Mouse (Mus musculus) megakaryocyte, embryonic 14.5 days (primary cell): ENCODE measurements at regions not wholly inside any gene's neighbourhood (a gene's known extent, or its start where the extent isn't known, plus 50 kb on each side); places are given as distances from the start of the nearest gene placed in this dataset.
"Not testable (repeated sequence)": the region's sequence is repeated elsewhere in the genome, so short reads cannot be mapped to it uniquely, and the experiment has no call there.

Experiments used
- H3K27me3 ChIP-seq: replicated peaks from 2 replicates; pipeline ENCODE3; 2012; ENCODE audit warnings: inconsistent platforms
- H3K36me3 ChIP-seq: replicated peaks from 2 replicates; pipeline ENCODE3; 2012; ENCODE audit warnings: low read length, inconsistent platforms, mixed read lengths
- H3K4me1 ChIP-seq: 2 replicates; pipeline ENCODE4 v1.6.1; 2012; ENCODE audit warnings: inconsistent platforms
- H3K4me3 ChIP-seq: replicated peaks from 2 replicates; pipeline ENCODE3; 2012; ENCODE audit warnings: moderate library complexity, mild to moderate bottlenecking, inconsistent platforms
- H3K9me3 ChIP-seq: 2 replicates; pipeline ENCODE4 v1.6.1; 2012; ENCODE audit warnings: inconsistent platforms
- FLI1 ChIP-seq: IDR thresholded peaks from 2 replicates; pipeline ENCODE4 v1.6.1; 2012; ENCODE audit warnings: low read length, inconsistent platforms, mixed read lengths
- GATA1 ChIP-seq: IDR thresholded peaks from 3 replicates; pipeline ENCODE4 v1.6.1; 2012; ENCODE audit warnings: mixed read lengths, low read length, inconsistent platforms, borderline replicate concordance

DNA sequence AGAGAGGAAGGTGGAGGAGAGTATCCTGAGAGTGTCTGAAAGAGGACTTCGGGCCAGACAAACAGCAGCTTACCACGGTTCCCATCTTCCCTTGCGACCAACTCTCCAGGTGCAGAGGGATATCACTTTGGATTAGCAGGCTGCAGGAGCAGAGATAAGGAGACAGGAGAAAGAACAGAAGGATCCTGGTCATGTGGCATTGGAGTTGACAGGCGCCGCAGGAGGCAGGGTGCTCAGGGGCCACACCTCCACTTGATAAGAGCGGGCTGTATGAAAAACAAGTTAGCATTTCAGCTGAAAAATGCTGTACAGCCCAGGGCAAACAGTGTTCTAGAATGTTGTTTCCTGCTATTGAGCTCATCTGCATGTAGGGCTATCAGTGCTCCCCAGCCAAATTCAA lies 272.1 kb upstream of the Cdh4 start:
- Histone ChIP-seq H3K27me3 (no peaks in the 10 kb centered on the region), H3K9me3 (peaks cover 39% of the 10 kb centered on the region), H3K36me3 (no peaks in the 10 kb centered on the region), H3K4me3 (no peak overlapping the region), H3K4me1 (no peaks in the 10 kb centered on the region)
- TF ChIP-seq FLI1: no peak
- TF ChIP-seq GATA1: no peak

DNA sequence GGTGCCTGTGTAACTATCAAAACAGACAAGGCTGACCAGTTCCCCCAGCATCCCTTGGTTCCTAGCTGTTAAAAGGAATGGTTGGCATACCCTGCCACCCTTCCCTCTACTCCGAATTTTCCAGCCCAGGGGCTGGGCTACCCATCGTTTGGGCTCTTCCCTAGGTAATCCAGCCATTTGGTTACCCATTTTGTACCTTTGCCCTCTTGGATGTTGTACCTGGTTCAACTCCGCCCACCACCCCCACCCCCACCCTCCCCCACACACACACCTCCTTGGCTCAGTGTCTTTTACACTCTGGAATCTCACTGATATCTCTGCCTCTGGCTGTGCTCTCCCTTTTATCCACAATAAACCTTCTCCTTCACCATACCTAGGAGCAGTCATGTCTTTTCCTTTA lies 271.6 kb upstream of the Cdh4 start:
- Histone ChIP-seq H3K9me3 (peaks cover 34% of the 10 kb centered on the region), H3K4me3 (no peak overlapping the region)

DNA sequence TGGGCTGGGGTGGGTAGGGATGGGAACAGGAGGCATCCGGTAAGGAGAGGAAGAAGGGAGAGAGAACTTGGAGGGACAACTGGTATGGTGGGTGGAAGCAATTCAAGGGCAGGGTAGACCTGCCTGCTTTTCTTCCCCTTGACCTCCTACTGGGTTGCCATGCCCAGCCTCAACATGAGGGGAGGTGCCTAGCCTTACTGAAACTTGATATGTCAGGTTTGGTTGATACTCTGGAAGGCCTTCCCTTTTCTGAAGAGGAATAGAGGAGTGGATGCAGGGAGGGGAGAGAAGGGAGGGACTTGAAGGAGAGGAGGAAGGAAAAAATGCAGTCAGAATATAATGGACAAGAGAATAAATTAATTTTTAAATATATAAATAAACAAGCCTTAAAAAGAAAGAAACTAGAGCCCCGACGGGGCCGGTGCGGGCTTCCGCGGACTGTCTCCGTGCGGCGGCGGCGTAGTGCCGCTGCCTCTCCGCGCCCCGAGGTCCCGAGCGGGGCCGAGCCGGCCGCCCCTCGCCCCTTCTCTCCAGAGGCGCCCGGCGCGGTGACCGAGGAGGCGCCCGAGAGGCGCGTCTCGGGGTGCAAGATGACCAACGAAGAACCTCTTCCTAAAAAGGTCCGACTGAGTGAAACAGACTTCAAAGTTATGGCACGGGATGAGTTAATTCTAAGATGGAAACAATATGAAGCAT lies 265.2 kb upstream of the Cdh4 start:
- not testable (repeated sequence) for H3K27me3 ChIP-seq, H3K4me1 ChIP-seq, H3K36me3 ChIP-seq, H3K4me3 ChIP-seq
- H3K9me3 ChIP-seq: peaks cover 31% of the 10 kb centered on the region

More for the DNA sequence above, 271.6 kb upstream of the Cdh4 start:
- TF ChIP-seq GATA1: no peak
- no peak for TF ChIP-seq FLI1
- Histone ChIP-seq H3K4me1 (no peaks in the 10 kb centered on the region), H3K27me3 (no peaks in the 10 kb centered on the region), H3K36me3 (no peaks in the 10 kb centered on the region)

DNA sequence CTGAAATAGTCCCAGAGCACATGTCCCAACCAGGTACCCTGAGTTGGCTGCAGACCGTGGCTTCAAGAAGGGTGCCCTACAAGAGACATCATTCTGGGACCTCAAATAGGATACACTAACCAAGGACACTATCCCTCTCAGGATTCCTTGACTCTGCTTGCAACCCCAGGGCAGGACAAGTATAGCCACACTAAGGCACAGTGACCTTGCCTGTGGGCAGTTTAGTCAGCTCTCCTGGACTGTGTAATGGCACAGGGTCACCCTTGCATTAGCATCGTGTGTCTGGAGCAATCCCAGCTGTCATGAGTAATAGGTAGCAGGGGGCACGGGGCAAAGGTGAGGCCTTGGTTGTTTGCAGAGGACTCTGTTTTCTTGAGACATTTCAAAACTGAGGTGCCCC lies 260.9 kb upstream of the Cdh4 start:
- no peak for TF ChIP-seq FLI1
- Histone ChIP-seq H3K4me3 (no peak overlapping the region), H3K4me1 (no peaks in the 10 kb centered on the region)

DNA sequence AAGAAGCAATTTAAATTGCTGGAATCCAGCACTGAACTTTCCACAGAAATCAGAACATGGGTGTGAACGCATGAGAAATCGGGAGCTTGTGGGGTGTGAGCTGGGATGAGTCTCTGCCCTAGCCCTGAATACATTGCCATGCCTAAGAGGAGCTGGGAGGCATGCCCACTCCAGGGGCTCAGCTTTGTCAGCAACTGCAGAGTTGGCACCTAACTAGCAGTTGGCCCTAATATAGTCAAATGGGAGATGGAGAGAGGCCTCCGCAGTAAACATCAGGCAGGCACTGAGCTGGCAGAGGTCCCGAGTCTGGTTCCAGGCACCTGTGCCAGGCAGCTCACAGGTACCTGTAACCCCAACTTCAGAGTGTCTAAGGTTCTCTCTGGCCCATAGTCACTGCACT lies 260.1 kb upstream of the Cdh4 start:
- Histone ChIP-seq H3K36me3 (no peaks in the 10 kb centered on the region), H3K9me3 (peaks cover 40% of the 10 kb centered on the region), H3K27me3 (no peaks in the 10 kb centered on the region), H3K4me3 (no peak overlapping the region), H3K4me1 (no peaks in the 10 kb centered on the region)
- TF ChIP-seq FLI1 (no peak), GATA1 (no peak)

More for the DNA sequence above, 260.9 kb upstream of the Cdh4 start:
- Histone ChIP-seq H3K36me3 (no peaks in the 10 kb centered on the region), H3K9me3 (peaks cover 45% of the 10 kb centered on the region), H3K27me3 (peaks cover 3% of the 10 kb centered on the region)

DNA sequence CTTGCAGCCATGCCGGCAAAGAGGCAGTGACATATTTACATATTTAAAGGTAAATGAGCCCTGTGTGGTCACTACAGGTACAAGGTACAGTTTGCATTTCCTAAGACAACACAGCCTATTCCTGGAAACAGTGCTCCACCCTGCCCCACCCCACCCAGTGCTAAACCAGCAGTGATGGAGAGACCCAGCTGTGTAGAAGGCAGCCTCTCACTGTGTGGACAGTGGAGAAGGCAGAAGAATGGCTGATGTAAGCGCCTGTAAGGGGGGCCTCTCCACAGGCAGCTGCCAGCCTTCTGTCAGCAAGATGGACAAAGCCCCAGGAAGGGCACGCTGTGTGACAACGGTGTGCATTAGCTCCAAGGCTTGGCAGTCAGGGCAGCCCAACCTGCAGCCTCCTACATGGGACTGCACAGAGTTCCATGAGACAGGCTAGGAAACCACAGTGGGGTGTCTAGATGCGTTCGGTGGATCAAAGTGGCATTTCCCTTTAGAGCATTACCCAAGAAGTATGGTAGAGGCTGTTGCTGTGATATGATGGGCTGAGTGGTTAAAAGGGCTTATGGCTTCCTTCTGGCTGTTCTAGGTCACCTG lies 249.2 kb upstream of the Cdh4 start:
- Histone ChIP-seq H3K4me3 (no peak overlapping the region), H3K36me3 (no peaks in the 10 kb centered on the region), H3K9me3 (peaks cover 6% of the 10 kb centered on the region; the same call in 1 of the 2 replicates), H3K27me3 (no peaks in the 10 kb centered on the region), H3K4me1 (no peaks in the 10 kb centered on the region)
- TF ChIP-seq GATA1 (no peak), FLI1 (no peak)

DNA sequence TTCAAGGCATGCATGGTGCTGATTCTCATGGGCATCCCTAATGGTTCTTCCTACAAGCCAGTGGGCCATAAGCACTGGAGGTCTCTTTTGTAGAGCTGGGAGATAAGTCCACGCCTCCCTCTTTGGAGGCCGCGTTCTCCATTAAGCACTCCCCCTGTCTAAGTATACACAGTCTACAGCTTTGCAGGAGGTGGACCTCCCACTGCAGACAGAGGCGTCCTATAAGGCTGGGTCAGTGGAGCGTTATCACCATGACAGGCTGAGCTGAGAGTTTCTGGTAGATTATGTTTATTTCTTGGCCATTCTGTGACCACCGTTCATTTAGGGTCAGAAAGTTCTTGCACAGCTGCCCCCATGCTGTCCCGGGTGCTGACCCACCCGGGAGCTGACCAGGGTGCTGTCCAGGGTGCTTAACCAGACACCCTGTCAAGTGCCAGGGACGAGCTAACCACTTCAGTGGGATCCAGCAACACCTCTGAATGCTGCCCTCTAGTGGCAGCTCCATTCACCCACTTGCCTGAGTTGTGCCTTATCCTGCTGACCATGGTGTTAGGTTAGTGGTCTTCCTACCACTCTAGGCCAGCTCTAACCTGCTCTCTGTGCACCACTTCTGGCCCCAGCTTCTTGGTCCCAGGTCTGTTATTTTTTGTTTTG lies 248.6 kb upstream of the Cdh4 start:
- peaks cover 6% of the 10 kb centered on the region; the same call in 1 of the 2 replicates for H3K9me3 ChIP-seq
- H3K27me3 ChIP-seq: no peaks in the 10 kb centered on the region
- TF ChIP-seq FLI1: no peak
- H3K36me3 ChIP-seq: no peaks in the 10 kb centered on the region
- no peak overlapping the region for H3K4me3 ChIP-seq
- H3K4me1 ChIP-seq: no peaks in the 10 kb centered on the region

DNA sequence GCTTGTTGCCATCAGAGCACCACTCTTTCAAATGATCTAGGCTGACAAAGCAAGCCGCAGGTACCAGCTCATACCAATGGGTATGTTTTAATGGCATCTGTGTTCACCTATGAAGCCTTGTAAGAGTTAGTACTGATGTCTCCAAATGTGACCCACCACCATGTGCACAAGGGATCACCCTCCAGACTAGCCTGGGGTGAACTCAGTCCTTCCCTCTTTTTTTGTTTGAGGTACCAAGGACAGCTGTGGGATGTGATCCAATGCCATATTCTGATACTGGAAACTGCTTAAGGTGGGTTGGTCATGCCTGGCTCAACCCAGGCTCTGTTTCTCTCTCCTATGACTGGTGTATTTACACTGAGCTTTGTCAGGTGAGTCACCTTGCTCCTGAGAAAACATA lies 244.8 kb upstream of the Cdh4 start:
- Histone ChIP-seq H3K9me3 (peaks cover 25% of the 10 kb centered on the region; the same call in 1 of the 2 replicates), H3K36me3 (no peaks in the 10 kb centered on the region), H3K4me1 (no peaks in the 10 kb centered on the region), H3K4me3 (no peak overlapping the region), H3K27me3 (no peaks in the 10 kb centered on the region)
- TF ChIP-seq GATA1 (no peak), FLI1 (no peak)

DNA sequence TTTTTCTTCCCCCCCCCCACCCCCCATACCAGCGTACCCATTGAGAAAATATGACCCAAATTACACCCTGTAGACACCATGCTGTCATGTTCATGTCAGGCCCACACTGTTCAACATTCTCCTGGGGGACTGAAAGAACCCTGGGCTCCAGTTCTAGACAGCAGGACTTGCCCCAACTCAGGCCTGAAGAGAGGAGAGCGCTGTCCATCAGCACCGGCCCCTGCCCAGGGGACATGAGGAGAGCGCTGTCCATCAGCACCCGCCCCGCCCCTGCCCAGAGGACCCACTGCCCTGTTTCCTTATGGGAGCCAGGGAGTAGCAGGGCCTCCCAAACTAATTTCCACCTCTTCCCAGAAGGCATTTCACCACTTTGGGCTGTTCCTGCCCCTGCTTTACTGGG lies 241.7 kb upstream of the Cdh4 start:
- TF ChIP-seq GATA1 (no peak), FLI1 (no peak)
- Histone ChIP-seq H3K9me3 (peaks cover 37% of the 10 kb centered on the region), H3K36me3 (no peaks in the 10 kb centered on the region), H3K4me3 (no peak overlapping the region), H3K27me3 (no peaks in the 10 kb centered on the region), H3K4me1 (no peaks in the 10 kb centered on the region)

DNA sequence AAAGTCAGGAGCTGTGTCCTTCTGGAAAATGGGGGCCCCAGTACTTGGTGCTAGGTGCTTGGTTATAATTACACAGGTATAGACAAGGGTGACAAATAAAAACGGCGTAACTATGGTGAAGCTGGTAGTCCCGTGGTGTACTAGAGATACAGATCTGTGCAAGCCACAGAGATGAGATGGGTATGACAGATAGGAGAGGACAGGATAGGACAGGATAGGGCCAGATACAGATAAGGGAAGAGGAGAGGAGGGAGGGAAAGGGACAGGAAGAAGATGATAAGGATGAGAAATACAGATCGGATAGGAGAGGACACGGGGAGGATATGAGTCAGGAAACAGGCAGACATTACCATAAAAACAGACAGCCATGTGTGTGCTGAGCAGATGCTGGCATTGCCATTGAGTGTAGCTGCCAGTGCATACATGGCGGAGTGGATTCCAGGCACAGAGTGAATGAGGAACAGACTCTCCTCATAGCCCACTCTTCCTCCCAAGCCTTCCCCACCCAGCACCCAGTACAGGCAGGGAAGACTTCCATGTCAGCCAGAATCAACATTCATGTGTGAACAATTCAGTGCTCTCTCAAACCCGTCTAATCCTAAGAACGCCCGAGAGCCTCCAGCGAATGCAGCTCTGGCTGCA lies 231.9 kb upstream of the Cdh4 start:
- TF ChIP-seq FLI1: no peak
- no peak for TF ChIP-seq GATA1
- peak overlapping the region; percentile 3 for H3K4me3 ChIP-seq
- no peaks in the 10 kb centered on the region for H3K27me3 ChIP-seq
- no peaks in the 10 kb centered on the region for H3K4me1 ChIP-seq
- H3K36me3 ChIP-seq: no peaks in the 10 kb centered on the region
- peaks cover 56% of the 10 kb centered on the region for H3K9me3 ChIP-seq
